Comparison of ENCODE assay signal across 26 mouse cellular contexts in genomic region chr15:6642223-6642622, GRCm38 (mm10).
A peak's percentile ranks its signal among the peaks of the same experiment; 100 is the strongest.
DNase-seq lines count a peak whose midpoint lies in the region; ATAC-seq and TF ChIP-seq lines count a peak whose summit lies in the region.
"Had no signal": no experiment of that assay in that cellular context is flagged by ENCODE, and none has a peak within 500 bp of the region (broad histone marks: within the 10 kb centered on the region; RNA-seq: fewer than 3 reads in every experiment).

No protein-coding gene starts in this region.

- no peak for TF ChIP-seq POLR2A in CH12.LX (IDR thresholded peaks at IDR 0.05; ENCODE audit: low read depth, low read length)

- no peak overlapping the region for H3K9ac ChIP-seq in lung, embryonic 15.5 days
- no peak overlapping the region for H3K9ac ChIP-seq in lung, postnatal 0 days (replicated peaks; ENCODE audit: low read depth)
- H3K9ac ChIP-seq in CH12.LX (ENCODE audit: insufficient read depth, low read depth) = no peak overlapping the region
- H3K9ac ChIP-seq: embryonic facial prominence, embryonic 13.5 days; embryonic facial prominence, embryonic 15.5 days; forebrain, embryonic 12.5 days had no signal

- 0 out of 2 replicates have a peak, but pooled peaks have one; percentile 65 for ATAC-seq in lung, embryonic 15.5 days (ENCODE audit: borderline replicate concordance, extremely low read depth, low FRiP score, low TSS enrichment)
- peak; percentile 63 for ATAC-seq in lung, postnatal 0 days
- ATAC-seq: CD4-positive, CD25-positive, alpha-beta regulatory T cell, adult 4 months; forebrain, embryonic 14.5 days; forebrain, embryonic 16.5 days had no signal

- H3K4me2 ChIP-seq in lung, embryonic 15.5 days = no peak overlapping the region
- no peak overlapping the region for H3K4me2 ChIP-seq in lung, postnatal 0 days (replicated peaks; ENCODE audit: low read depth, low read length)
- H3K4me2 ChIP-seq in CH12.LX (ENCODE audit: insufficient read depth, low read depth, poor library complexity, severe bottlenecking) = peak overlapping the region; percentile 13; the same call in 1 of the 2 replicates
- H3K4me2 ChIP-seq: embryonic facial prominence, embryonic 13.5 days; embryonic facial prominence, embryonic 15.5 days; forebrain, embryonic 12.5 days had no signal

- peak; percentile 90 for TF ChIP-seq EP300 in lung, postnatal 0 days (IDR thresholded peaks at IDR 0.05)
- no peak for TF ChIP-seq EP300 in CH12.LX (IDR thresholded peaks at IDR 0.05; ENCODE audit: low read length)

- dilution Hi-C loops in CH12.LX (cut with MboI; ENCODE audit: extremely low pct_ligation_motif_present, extremely low pct_unique_long_range_greater_than_20kb, low sequenced_read_pairs) = no loop called here

- in situ Hi-C loops in CH12.LX (cut with MboI; ENCODE audit: low pct_ligation_motif_present, low pct_unique_long_range_greater_than_20kb, low sequenced_read_pairs) = no loop called here

- H3K27me3 ChIP-seq in lung, embryonic 15.5 days = no peaks in the 10 kb centered on the region
- H3K27me3 ChIP-seq in lung, postnatal 0 days (replicated peaks; ENCODE audit: insufficient read depth, low read length) = no peaks in the 10 kb centered on the region
- no peaks in the 10 kb centered on the region for H3K27me3 ChIP-seq in CH12.LX (replicated peaks)
- H3K27me3 ChIP-seq: embryonic facial prominence, embryonic 13.5 days; embryonic facial prominence, embryonic 15.5 days; forebrain, embryonic 12.5 days had no signal

- H3K9me3 ChIP-seq in lung, embryonic 15.5 days = no peaks in the 10 kb centered on the region
- H3K9me3 ChIP-seq in lung, postnatal 0 days (ENCODE audit: low read length) = no peaks in the 10 kb centered on the region
- no peaks in the 10 kb centered on the region for H3K9me3 ChIP-seq in CH12.LX (replicated peaks; ENCODE audit: low read length)
- H3K9me3 ChIP-seq: embryonic facial prominence, embryonic 13.5 days; embryonic facial prominence, embryonic 15.5 days; forebrain, embryonic 10.5 days; forebrain, embryonic 12.5 days had no signal

- TF ChIP-seq RAD21 in CH12.LX (IDR thresholded peaks at IDR 0.05; ENCODE audit: low read depth, low read length) = no peak

- H3K27ac ChIP-seq in lung, embryonic 15.5 days = no peak overlapping the region
- no peak overlapping the region for H3K27ac ChIP-seq in lung, postnatal 0 days (ENCODE audit: low read length)
- no peak overlapping the region for H3K27ac ChIP-seq in CH12.LX (ENCODE audit: insufficient read depth, low read depth)
- H3K27ac ChIP-seq: embryonic facial prominence, embryonic 13.5 days; embryonic facial prominence, embryonic 15.5 days; forebrain, embryonic 10.5 days; forebrain, embryonic 12.5 days had no signal

- 0 out of 2 replicates have a peak, but pooled peaks cover 4% of the 10 kb centered on the region for H3K4me1 ChIP-seq in lung, embryonic 15.5 days
- no peaks in the 10 kb centered on the region for H3K4me1 ChIP-seq in lung, postnatal 0 days (ENCODE audit: insufficient read depth, low read depth, low read length)
- no peaks in the 10 kb centered on the region for H3K4me1 ChIP-seq in CH12.LX (ENCODE audit: control insufficient read depth in 1 of 2, insufficient read depth in 2 of 2)
- H3K4me1 ChIP-seq: embryonic facial prominence, embryonic 13.5 days; embryonic facial prominence, embryonic 15.5 days; forebrain, embryonic 10.5 days; forebrain, embryonic 12.5 days had no signal

- H3K36me3 ChIP-seq in lung, embryonic 15.5 days = no peaks in the 10 kb centered on the region
- no peaks in the 10 kb centered on the region for H3K36me3 ChIP-seq in lung, postnatal 0 days (ENCODE audit: insufficient read depth, low read length)
- no peaks in the 10 kb centered on the region for H3K36me3 ChIP-seq in CH12.LX (replicated peaks in 1 of 2; ENCODE audit: control insufficient read depth in 1 of 2, insufficient read depth in 1 of 2, low read length in 1 of 2)
- H3K36me3 ChIP-seq: embryonic facial prominence, embryonic 13.5 days; embryonic facial prominence, embryonic 15.5 days; forebrain, embryonic 10.5 days; forebrain, embryonic 12.5 days had no signal

- no peak overlapping the region for H3K4me3 ChIP-seq in lung, embryonic 15.5 days
- no peak overlapping the region for H3K4me3 ChIP-seq in lung, postnatal 0 days (ENCODE audit: low read depth, low read length)
- H3K4me3 ChIP-seq in CH12.LX (replicated peaks in 1 of 3; ENCODE audit: low read depth in 2 of 3, low read length in 2 of 3, poor library complexity in 1 of 3) = no peak overlapping the region
- H3K4me3 ChIP-seq: embryonic facial prominence, embryonic 13.5 days; embryonic facial prominence, embryonic 15.5 days; erythroblast, embryonic 14.5 days; forebrain, embryonic 10.5 days; forebrain, embryonic 12.5 days had no signal

- DNase-seq in lung, postnatal 10 days = no peak
- DNase-seq in lung, postnatal 0 days (ENCODE audit: low spot score) = peak; percentile 84
- DNase-seq in lung, postnatal 4 days = no peak
- peak; percentile 14 for DNase-seq in A20 (ENCODE audit: low read depth, low spot score)
- no peak for DNase-seq in CH12.LX (ENCODE audit: extremely low read depth)
- no peak for DNase-seq in frontal cortex, postnatal 14 days (ENCODE audit: low spot score in 2 of 2)
- DNase-seq: adrenal gland, adult 2 months; adrenal gland, postnatal 10 days; adrenal gland, postnatal 25 days; B cell, adult 2 months; cerebellum, adult 11 months; cerebellum, adult 18-20 months; cerebellum, adult 8-10 months; cerebellum, adult 9-11 months; cerebellum, postnatal 14 days; cerebellum, postnatal 36 days; embryo, embryonic 11 days had no signal

- TF ChIP-seq CTCF in lung, postnatal 0 days (IDR thresholded peaks at IDR 0.05) = no peak
- TF ChIP-seq CTCF in CH12.LX (conservative IDR thresholded peaks at IDR 0.05 in 1 of 2, IDR thresholded peaks at IDR 0.05 in 1 of 2; ENCODE audit: low read depth in 2 of 2, low read length in 2 of 2) = no peak

- H3K79me2 ChIP-seq in CH12.LX (replicated peaks; ENCODE audit: control insufficient read depth, extremely low read depth, insufficient read depth, poor library complexity, severe bottlenecking) = no peaks in the 10 kb centered on the region

- 21% methylated on average over 5 of the region's 5 CpGs for WGBS in lung, embryonic 15.5 days
- WGBS in lung, postnatal 0 days = 15% methylated on average over 5 of the region's 5 CpGs

TF ChIP-seq in CH12.LX, 34 proteins besides CTCF, POLR2A, EP300 and RAD21:
- no peak for TF ChIP-seq ELF1 (IDR thresholded peaks at IDR 0.05; ENCODE audit: low read depth, low read length)
- TF ChIP-seq POLR2AphosphoS2 (IDR thresholded peaks at IDR 0.05; ENCODE audit: low read depth, low read length) = no peak
- TF ChIP-seq CHD2 (IDR thresholded peaks at IDR 0.05; ENCODE audit: low read length) = no peak
- TF ChIP-seq NELFE (IDR thresholded peaks at IDR 0.05; ENCODE audit: low read depth, low read length) = no peak
- no peak for TF ChIP-seq NRF1 (IDR thresholded peaks at IDR 0.05; ENCODE audit: low read depth, low read length)
- no peak for TF ChIP-seq ZNF384 (IDR thresholded peaks at IDR 0.05; ENCODE audit: low read depth, low read length)
- no peak for TF ChIP-seq GABPA (IDR thresholded peaks at IDR 0.05; ENCODE audit: insufficient replicate concordance, low read depth, low read length)
- TF ChIP-seq MYC (IDR thresholded peaks at IDR 0.05; ENCODE audit: low read depth, low read length) = no peak
- no peak for TF ChIP-seq USF1 (IDR thresholded peaks at IDR 0.05; ENCODE audit: low read depth, low read length)
- TF ChIP-seq BHLHE40 (IDR thresholded peaks at IDR 0.05; ENCODE audit: low read depth, low read length) = no peak
- TF ChIP-seq MXI1 (IDR thresholded peaks at IDR 0.05; ENCODE audit: low read depth, low read length) = no peak
- TF ChIP-seq MAX (IDR thresholded peaks at IDR 0.05; ENCODE audit: low read length) = no peak
- no peak for TF ChIP-seq JUND (conservative IDR thresholded peaks at IDR 0.05; ENCODE audit: low read depth, low read length)
- no peak for TF ChIP-seq E2F4 (IDR thresholded peaks at IDR 0.05; ENCODE audit: insufficient replicate concordance, low read depth, low read length)
- TF ChIP-seq ZKSCAN1 (IDR thresholded peaks at IDR 0.05; ENCODE audit: borderline replicate concordance, low read depth, low read length) = no peak
- no peak for TF ChIP-seq TBP (conservative IDR thresholded peaks at IDR 0.05; ENCODE audit: low read depth, low read length)
TF ChIP-seq in CH12.LX: peak in this region for 0.

Comparison
In these comparisons a context has a peak if more than half of its experiments do, and no peak if none do; other contexts are left out.
1. DNase-seq: peak in lung, postnatal 0 days (single experiment) and A20 (single experiment); none in lung, postnatal 10 days (single experiment), lung, postnatal 4 days (0 of 2), CH12.LX (single experiment) and frontal cortex, postnatal 14 days (0 of 2).